Mouse (Mus musculus): ENCODE measurements around the gene Bsph1. TPM values are rescaled to one million over a fixed set of nuclear protein-coding genes. Genes with fewer than 3 reads are reported as not detected.
"Not testable (repeated sequence)": the region's sequence is repeated elsewhere in the genome, so short reads cannot be mapped to it uniquely, and the experiment has no call there.

Bsph1 gene
- not detected in 2 replicates for total RNA-seq (2015)
- total RNA-seq (2017) = not detected in 2 replicates

DNA sequence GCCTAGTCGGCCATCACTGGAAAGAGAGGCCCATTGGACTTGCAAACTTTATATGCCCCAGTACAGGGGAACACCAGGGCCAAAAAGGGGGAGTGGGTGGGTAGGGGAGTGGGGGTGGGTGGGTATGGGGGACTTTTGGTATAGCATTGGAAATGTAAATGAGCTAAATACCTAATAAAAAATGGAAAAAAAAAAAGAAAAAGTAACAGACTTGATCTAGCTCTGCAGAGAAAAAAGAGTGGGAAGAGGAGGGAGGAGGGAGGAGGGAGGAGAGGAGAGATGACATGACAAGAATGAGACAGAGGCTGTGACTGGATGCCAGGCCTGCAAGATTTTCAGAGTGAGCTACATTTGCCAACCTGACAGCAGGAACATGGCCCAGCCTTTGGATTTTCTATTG lies at the start of gene Bsph1:
TSS of gene Bsph1 (plus strand) at position 301 of the 400 bp plus-strand sequence.
- not testable (repeated sequence) for ATAC-seq (ENCODE audit: poor library complexity, severe bottlenecking)

DNA sequence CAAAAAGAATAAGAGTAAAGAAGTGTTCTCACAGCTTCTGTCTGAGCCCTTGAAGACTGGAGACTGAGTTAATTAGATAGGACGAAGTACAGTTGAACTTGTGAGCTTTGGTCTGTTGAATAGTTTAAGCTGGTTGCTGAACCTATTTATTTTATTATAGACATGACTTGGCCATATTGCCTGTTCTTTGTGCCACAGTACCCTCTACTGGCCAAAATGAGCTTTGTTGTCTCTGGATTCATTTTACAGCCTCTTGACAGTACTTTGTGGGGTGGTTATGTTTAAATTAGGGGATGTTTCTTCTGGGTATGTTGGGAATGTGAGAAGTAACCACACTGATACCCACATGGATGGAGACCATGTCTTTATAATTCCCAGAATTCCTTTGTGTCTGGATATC lies 60.9 kb downstream of the Bsph1 start:
- ATAC-seq (ENCODE audit: poor library complexity, severe bottlenecking) = no peak

Other genes starting within 250 kb of the Bsph1 start
- not detected in 2 replicates for gene Vmn1r89, start 237.8 kb upstream of the Bsph1 start, total RNA-seq (2015)
- not detected in 2 replicates for gene Vmn1r89, start 237.8 kb upstream of the Bsph1 start, total RNA-seq (2017)
- 82.6 and 86.7 TPM in 2 replicates for gene Lig1, start 173.6 kb upstream of the Bsph1 start, total RNA-seq (2015)
- 53.5 and 74.3 TPM in 2 replicates for gene Lig1, start 173.6 kb upstream of the Bsph1 start, total RNA-seq (2017)
- 2.1 and 7.9 TPM in 2 replicates for gene Zswim9, start 172.1 kb upstream of the Bsph1 start, total RNA-seq (2015)
- gene Zswim9, start 172.1 kb upstream of the Bsph1 start, total RNA-seq (2017) = 2.2 and 3.7 TPM in 2 replicates
- gene Pla2g4c, start 126.2 kb upstream of the Bsph1 start, total RNA-seq (2015) = 0.34 and 0.62 TPM in 2 replicates
- gene Pla2g4c, start 126.2 kb upstream of the Bsph1 start, total RNA-seq (2017) = 0.26 and 1.2 TPM in 2 replicates
- not detected in 2 replicates for gene Cabp5, start 52.7 kb upstream of the Bsph1 start, total RNA-seq (2015)
- not detected in 2 replicates for gene Cabp5, start 52.7 kb upstream of the Bsph1 start, total RNA-seq (2017)
- gene Bsph2, start 120.2 kb downstream of the Bsph1 start, total RNA-seq (2015) = not detected in 2 replicates
- not detected in 2 replicates for gene Bsph2, start 120.2 kb downstream of the Bsph1 start, total RNA-seq (2017)
- gene Sult2a5, start 173.1 kb downstream of the Bsph1 start, total RNA-seq (2015) = not detected in 2 replicates
- not detected in 2 replicates for gene Sult2a5, start 173.1 kb downstream of the Bsph1 start, total RNA-seq (2017)